Mouse (Mus musculus) C2C12 (cell line): Measurements from ENCODE around the gene Mtcl1.

Experiments used
- CTCF ChIP-seq: IDR thresholded peaks from one replicate; pipeline ENCODE4 v1.5.1; 2011; ENCODE audit not compliant: control insufficient read depth, insufficient read depth, insufficient read length
- MAX ChIP-seq: IDR thresholded peaks from one replicate; pipeline ENCODE4 v1.6.1; 2011; ENCODE audit warnings: mild to moderate bottlenecking, control low read depth

DNA sequence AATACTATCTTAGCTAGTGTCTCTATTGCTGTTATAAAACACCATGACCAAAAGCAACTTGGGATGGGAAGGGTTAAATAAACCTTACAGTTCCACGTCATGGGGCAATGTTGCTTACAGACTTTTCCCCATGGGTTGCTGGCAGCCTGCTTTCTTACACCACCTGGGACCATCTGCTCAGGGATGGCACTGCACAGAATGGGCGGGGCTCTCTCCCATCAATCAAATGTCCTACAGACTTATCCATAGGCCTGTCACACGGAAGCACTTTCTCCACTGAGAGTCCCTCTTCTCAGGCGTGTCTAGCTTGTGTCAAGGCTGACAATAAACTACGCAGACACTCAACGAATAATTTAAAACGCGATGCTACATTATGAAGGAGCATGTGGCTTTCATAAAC is 12.7 kb downstream of the Mtcl1 start:
- TF ChIP-seq CTCF (no peak), MAX (no peak)
